ENCODE assay signal across 11 mouse cellular contexts in genomic region chr9:119246826-119247225, GRCm38 (mm10). TPM values are rescaled to one million over a fixed set of nuclear protein-coding genes. Genes with fewer than 3 reads are reported as not detected.
A peak's percentile ranks its signal among the peaks of the same experiment; 100 is the strongest.
DNase-seq lines count a peak whose midpoint lies in the region; ATAC-seq and TF ChIP-seq lines count a peak whose summit lies in the region.
"Had no signal": no experiment of that assay in that cellular context is flagged by ENCODE, and none has a peak within 500 bp of the region (broad histone marks: within the 10 kb centered on the region; RNA-seq: fewer than 3 reads in every experiment).

No protein-coding gene starts in this region.

- peaks cover 2% of the 10 kb centered on the region; the same call in 1 of the 2 replicates for H3K4me1 ChIP-seq in liver, adult 2 months (ENCODE audit: control insufficient read depth, insufficient read depth, low read length)
- H3K4me1 ChIP-seq: limb, embryonic 13.5 days had no signal

- H3K79me2 ChIP-seq in liver, adult 2 months (ENCODE audit: control insufficient read depth, insufficient read depth, low read length): no peaks in the 10 kb centered on the region

- TF ChIP-seq CTCF in liver, adult 2 months (IDR thresholded peaks at IDR 0.05; ENCODE audit: low read depth, low read length): peak; percentile 69

- H3K36me3 ChIP-seq in liver, adult 2 months (ENCODE audit: control insufficient read depth, insufficient read depth, low read length): peaks cover 24% of the 10 kb centered on the region

- DNase-seq in liver, adult 2 months (ENCODE audit: extremely low read depth, low read depth, low spot score): peak; percentile 82
- DNase-seq in liver: no peak
- DNase-seq in cerebellum, adult 11-12 months: peak; percentile 52
- DNase-seq in gastrocnemius, postnatal 14 days: peak; percentile 34
- peak; percentile 22 for DNase-seq in lung, postnatal 36 days
- no peak for DNase-seq in left cerebral cortex, postnatal 14 days (ENCODE audit: low spot score in 2 of 2)
- DNase-seq in spleen, adult 12 weeks (ENCODE audit: low spot score): no peak

- no peak overlapping the region for H3K27ac ChIP-seq in liver, adult 2 months (replicated peaks; ENCODE audit: insufficient read depth, low read depth, low read length)
- H3K27ac ChIP-seq: limb, embryonic 13.5 days had no signal

- no peak overlapping the region for H3K9ac ChIP-seq in liver, adult 2 months (ENCODE audit: low read depth, low read length)
- H3K9ac ChIP-seq: limb, embryonic 13.5 days had no signal

- TF ChIP-seq POLR2A in liver, adult 2 months (IDR thresholded peaks at IDR 0.05; ENCODE audit: extremely low read depth, insufficient read depth, low read length): no peak

- intact Hi-C loops in gastrocnemius, postnatal 14 days (cut with DNase I; ENCODE audit: low total_unique reads): no loop called here
- intact Hi-C loops in left cerebral cortex, postnatal 14 days (cut with DNase I): no loop called here

- no peak overlapping the region for H3K4me3 ChIP-seq in liver, adult 2 months (ENCODE audit: insufficient read depth, low read depth, low read length)
- H3K4me3 ChIP-seq: limb, embryonic 13.5 days had no signal

- H3K27me3 ChIP-seq in liver, adult 2 months (ENCODE audit: control insufficient read depth, insufficient read depth, low read length): no peaks in the 10 kb centered on the region
- H3K27me3 ChIP-seq: limb, embryonic 13.5 days had no signal

- 36% methylated on average over 5 of the region's 5 CpGs for WGBS in liver, adult 2 months

- ATAC-seq in megakaryocyte, adult 5-6 weeks (ENCODE audit: poor library complexity, severe bottlenecking): no peak

RNA-seq across cellular contexts. Expression of gene Slc22a13, which starts 37.9 kb away (rescaled TPM):
- 0.07 TPM in 1 of 2 replicates, not detected in the other for total RNA-seq in liver, adult 2 months (2014; rRNA removed)
- polyA plus RNA-seq in liver, adult 2 months (2012; rRNA removed): 0.06 TPM in 1 of 2 replicates, not detected in the other
- not detected for total RNA-seq in gastrocnemius, postnatal 14 days (2021)
- not detected in 2 replicates for total RNA-seq in megakaryocyte, adult 5-6 weeks (2015)
- total RNA-seq in megakaryocyte, adult 5-6 weeks (2017): not detected in 2 replicates
- total RNA-seq in left cerebral cortex, postnatal 14 days (2021): under 1 TPM in 1 of 2 experiments, not detected in 1; 0.19 TPM
- polyA plus RNA-seq: heart, embryonic 14.5 days; limb, embryonic 13.5 days; stomach, embryonic 14.5 days had no signal

Comparison
In these comparisons a context has a peak if more than half of its experiments do, and no peak if none do; other contexts are left out.
1. DNase-seq: peak in liver, adult 2 months (single experiment), cerebellum, adult 11-12 months (single experiment), gastrocnemius, postnatal 14 days (single experiment) and lung, postnatal 36 days (single experiment); none in liver (single experiment), left cerebral cortex, postnatal 14 days (0 of 2) and spleen, adult 12 weeks (single experiment).